Mouse (Mus musculus) limb, embryonic 12.5 days (tissue): ENCODE results near the gene Mettl21e. TPM values are rescaled to one million over a fixed set of nuclear protein-coding genes. Genes with fewer than 3 reads are reported as not detected.

Experiments
- ATAC-seq: fragments of 200-750 bp; cut with Nextera tagmentation; 2 replicates; pipeline ENCODE4 v1.8.0; 2017; ENCODE audit warnings: low read depth, moderate TSS enrichment; ENCODE audit not compliant: insufficient number of reproducible peaks, insufficient read depth, low FRiP score, low TSS enrichment
- H3K27ac ChIP-seq: fragments of 300-500 bp; sonication (generic); 2 replicates; pipeline ENCODE4 v1.5.1; 2016; ENCODE audit warnings: mild to moderate bottlenecking, moderate library complexity
- H3K27me3 ChIP-seq: fragments of 300-500 bp; sonication (generic); 2 replicates; pipeline ENCODE4 v1.6.1; 2016; ENCODE audit warnings: mild to moderate bottlenecking, moderate library complexity
- H3K36me3 ChIP-seq: fragments of 300-500 bp; sonication (generic); 2 replicates; pipeline ENCODE4 v1.6.1; 2016; ENCODE audit warnings: mild to moderate bottlenecking, moderate library complexity
- H3K4me1 ChIP-seq: fragments of 300-500 bp; sonication (generic); replicated peaks from 2 replicates; pipeline ENCODE4 v1.6.1; 2016
- H3K4me2 ChIP-seq: fragments of 300-500 bp; sonication (generic); 2 replicates; pipeline ENCODE4 v1.6.1; 2016; ENCODE audit warnings: mild to moderate bottlenecking, moderate library complexity
- H3K4me3 ChIP-seq: fragments of 300-500 bp; sonication (generic); replicated peaks from 2 replicates; pipeline ENCODE4 v1.5.1; 2016; ENCODE audit warnings: mild to moderate bottlenecking
- H3K9ac ChIP-seq: fragments of 300-500 bp; sonication (generic); replicated peaks from 2 replicates; pipeline ENCODE4 v1.6.1; 2016; ENCODE audit warnings: mild to moderate bottlenecking, moderate library complexity
- H3K9me3 ChIP-seq: fragments of 300-500 bp; sonication (generic); 2 replicates; pipeline ENCODE4 v1.6.1; 2016; ENCODE audit warnings: mild to moderate bottlenecking, moderate library complexity
- WGBS: fragments of 180-500 bp; shearing (Covaris S2); methylation state at CpG from one replicate; pipeline ENCODE4 v1.1.7; 2016; 5-methylcytosine and 5-hydroxymethylcytosine counted together
- polyA plus RNA-seq: library from polyadenylated mRNA; unstranded; fragments of >200 nt; fragmentation: Nextera tagmentation; extraction: Ambion mirVana; gene quantifications from 2 replicates; pipeline ENCODE4 v1.2.1, GENCODE M21; 2016

Mettl21e gene
- polyA plus RNA-seq, 1 experiment from 2014 or later: not detected

DNA sequence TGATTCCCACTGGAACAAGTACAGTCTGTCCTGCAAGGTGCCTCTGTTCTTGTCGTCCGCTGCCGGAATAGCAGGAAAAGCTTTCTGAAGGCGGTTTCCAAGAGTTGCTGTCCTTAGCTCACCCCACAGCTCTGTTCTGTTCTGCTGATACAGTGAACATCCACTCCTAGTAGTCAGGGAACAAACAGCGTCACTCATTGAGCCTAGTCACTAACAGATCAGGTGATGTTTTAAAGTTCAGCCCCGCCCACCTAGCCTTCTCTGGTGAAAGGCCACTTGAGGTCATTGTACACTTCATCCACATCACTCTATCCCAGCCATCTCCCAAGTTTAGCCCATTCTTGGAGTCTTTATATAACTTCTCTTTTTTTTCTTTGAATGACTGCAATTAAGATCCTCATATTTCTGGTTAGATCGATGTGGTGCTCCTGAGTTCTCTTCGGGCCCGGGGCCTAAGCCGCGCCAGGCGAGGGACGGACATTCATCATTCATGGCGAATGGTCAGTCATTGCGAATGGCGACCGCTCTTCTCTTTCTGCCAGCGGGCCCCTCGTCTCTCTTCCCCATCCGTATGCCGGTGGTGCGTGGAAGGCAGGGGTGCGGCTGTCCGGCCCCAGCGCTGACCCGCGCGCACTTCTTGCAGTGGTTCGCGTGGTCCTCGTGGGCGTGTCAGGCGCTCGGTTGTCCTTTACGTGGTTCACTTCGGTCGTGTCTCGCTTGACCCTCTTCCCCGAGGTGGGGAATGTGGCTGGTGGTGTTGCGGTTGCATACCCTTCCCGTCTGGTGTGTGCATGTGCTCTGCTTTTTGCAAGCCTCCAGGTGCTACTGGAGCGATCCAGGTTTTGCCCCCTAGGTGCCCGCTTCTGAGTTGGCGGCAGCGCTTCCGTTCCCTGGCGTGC, 20.2 kb downstream of the Mettl21e start:
- no peaks in the 10 kb centered on the region for H3K36me3 ChIP-seq
- H3K4me2 ChIP-seq: peak overlapping the region; percentile 85
- 0 out of 2 replicates have a peak, but pooled peaks have one; percentile 57 for ATAC-seq
- no peaks in the 10 kb centered on the region for H3K9me3 ChIP-seq
- H3K4me3 ChIP-seq: peak overlapping the region; percentile 49
- WGBS: 16% methylated on average over 47 of the region's 47 CpGs
- no peak overlapping the region for H3K27ac ChIP-seq
- peak overlapping the region; percentile 51 for H3K9ac ChIP-seq
- H3K4me1 ChIP-seq: peaks cover 3% of the 10 kb centered on the region; the same call in 1 of the 2 replicates
- peaks cover 15% of the 10 kb centered on the region for H3K27me3 ChIP-seq

DNA sequence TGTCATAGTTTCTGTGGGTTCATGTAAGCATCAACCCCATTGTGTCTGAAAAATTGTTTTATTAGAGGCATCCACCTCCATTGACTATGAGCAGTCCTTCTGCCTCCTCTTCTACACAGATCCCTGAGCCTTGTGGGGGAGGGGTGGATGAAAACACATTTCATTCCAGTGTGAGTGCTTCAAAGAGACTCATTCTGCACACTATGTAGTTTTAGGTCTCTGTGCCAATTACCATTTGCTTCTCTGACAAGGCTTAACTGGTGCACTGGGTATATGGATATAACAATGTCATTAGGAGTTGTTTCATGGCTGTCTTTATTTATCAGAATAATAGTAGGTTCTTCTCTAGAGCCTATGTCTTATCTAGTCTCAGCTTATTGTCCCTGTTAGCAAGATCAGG, 32.4 kb downstream of the Mettl21e start:
- no peaks in the 10 kb centered on the region for H3K4me1 ChIP-seq
- no peak for ATAC-seq
- H3K4me3 ChIP-seq: no peak overlapping the region
- H3K9me3 ChIP-seq: no peaks in the 10 kb centered on the region
- H3K27ac ChIP-seq: no peak overlapping the region
- H3K4me2 ChIP-seq: no peak overlapping the region
- peaks cover 8% of the 10 kb centered on the region for H3K36me3 ChIP-seq
- no peaks in the 10 kb centered on the region; the same call in 1 of the 2 replicates for H3K27me3 ChIP-seq
- no peak overlapping the region for H3K9ac ChIP-seq

DNA sequence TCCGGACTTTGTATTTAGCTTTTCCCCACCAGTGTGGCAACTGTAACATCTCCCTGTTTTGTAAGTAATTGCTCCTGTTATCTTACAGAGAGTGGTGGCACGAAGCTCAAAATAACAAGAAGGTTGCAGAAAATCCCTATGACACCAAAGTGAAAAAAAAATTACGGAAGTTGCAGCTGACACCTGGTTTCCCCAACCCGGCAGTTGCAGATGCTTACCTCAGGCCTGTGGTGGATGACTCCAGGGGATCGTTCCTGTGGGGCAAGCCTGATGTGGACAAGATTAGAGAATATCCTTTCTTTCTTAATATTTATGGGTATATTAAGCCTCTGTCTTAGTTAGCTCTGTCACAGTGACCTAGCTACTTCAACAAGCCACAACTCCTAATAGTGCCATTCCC, 40.7 kb downstream of the Mettl21e start:
- 90% methylated on average over 5 of the region's 5 CpGs for WGBS
- Histone ChIP-seq H3K4me3 (no peak overlapping the region), H3K4me2 (no peak overlapping the region), H3K27me3 (no peaks in the 10 kb centered on the region), H3K36me3 (peaks cover 77% of the 10 kb centered on the region), H3K9ac (no peak overlapping the region), H3K9me3 (no peaks in the 10 kb centered on the region), H3K27ac (no peak overlapping the region), H3K4me1 (no peaks in the 10 kb centered on the region)
- ATAC-seq: no peak

DNA sequence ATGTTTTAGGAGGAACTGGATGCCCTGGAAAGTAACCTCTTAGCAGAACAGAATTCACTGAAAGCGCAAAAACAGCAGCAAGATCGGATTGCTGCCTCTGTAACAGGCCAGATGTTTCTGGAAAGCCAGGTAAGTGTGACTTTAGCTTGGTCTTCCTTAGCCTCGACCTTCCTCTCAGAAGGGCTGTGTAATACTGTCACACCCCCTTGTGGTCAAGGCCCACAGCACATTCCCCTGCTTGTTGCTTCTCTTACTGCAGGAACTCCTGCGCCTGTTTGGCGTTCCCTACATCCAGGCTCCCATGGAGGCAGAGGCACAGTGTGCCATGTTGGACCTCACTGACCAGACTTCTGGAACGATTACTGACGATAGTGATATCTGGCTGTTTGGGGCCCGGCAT, 44.9 kb downstream of the Mettl21e start:
- Histone ChIP-seq H3K4me2 (no peak overlapping the region), H3K9ac (no peak overlapping the region), H3K4me3 (no peak overlapping the region), H3K36me3 (peaks cover 89% of the 10 kb centered on the region), H3K27ac (no peak overlapping the region), H3K27me3 (no peaks in the 10 kb centered on the region), H3K4me1 (no peaks in the 10 kb centered on the region), H3K9me3 (peaks cover 18% of the 10 kb centered on the region)
- WGBS: 83% methylated on average over 8 of the region's 8 CpGs
- ATAC-seq: no peak

DNA sequence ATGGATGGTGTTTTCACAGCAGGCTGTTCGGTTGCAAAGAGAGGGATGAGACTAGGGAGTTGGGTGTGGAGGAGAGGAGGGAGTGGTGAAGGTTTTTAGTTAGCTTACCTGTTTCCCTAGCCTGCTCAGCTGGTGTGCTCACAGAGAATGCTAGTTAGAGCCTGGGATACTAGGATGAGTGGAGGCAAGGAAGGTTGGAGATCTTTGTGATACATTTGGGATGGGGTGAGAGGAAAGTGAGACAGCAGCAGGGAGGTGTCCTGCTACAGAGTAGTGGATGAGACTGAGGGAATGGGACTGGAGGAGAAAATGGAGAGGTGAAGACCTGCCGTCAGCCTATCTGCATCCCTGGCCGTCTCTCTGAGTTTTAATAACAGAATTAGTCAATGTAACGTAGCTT, 46.1 kb downstream of the Mettl21e start:
- Histone ChIP-seq H3K4me2 (no peak overlapping the region), H3K27ac (no peak overlapping the region), H3K36me3 (peaks cover 88% of the 10 kb centered on the region), H3K9ac (no peak overlapping the region), H3K4me3 (no peak overlapping the region), H3K4me1 (no peaks in the 10 kb centered on the region), H3K27me3 (no peaks in the 10 kb centered on the region), H3K9me3 (peaks cover 18% of the 10 kb centered on the region)
- WGBS: 94% methylated on average over 4 of the region's 4 CpGs
- no peak for ATAC-seq

DNA sequence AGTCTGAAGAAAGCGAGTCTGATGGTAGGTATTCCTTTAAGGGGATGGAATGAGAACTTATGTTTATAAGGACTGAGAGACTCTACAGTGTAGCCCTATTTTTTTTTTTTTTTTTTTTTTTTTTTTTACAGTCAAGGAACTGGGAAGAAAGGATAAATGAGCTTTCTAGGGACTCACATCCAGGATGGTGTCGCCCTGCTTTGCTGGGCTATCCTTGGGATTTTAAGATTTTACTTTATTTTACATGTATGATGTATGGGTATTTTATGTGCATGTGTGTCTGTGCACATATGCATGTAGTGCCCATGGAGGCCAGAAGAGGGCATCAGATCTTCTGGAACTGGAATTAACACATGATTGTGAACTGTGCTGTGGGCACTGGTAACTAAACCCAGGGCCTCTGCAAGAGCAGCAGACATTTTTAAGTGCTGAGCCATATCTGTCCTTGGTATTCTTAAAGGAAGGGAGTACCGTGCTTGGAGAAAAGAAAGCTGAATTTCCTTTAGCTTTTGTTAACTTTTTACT, 50.8 kb downstream of the Mettl21e start:
- Histone ChIP-seq H3K27ac (no peak overlapping the region), H3K4me3 (no peak overlapping the region), H3K27me3 (no peaks in the 10 kb centered on the region), H3K9me3 (peaks cover 17% of the 10 kb centered on the region), H3K9ac (no peak overlapping the region), H3K36me3 (peaks cover 78% of the 10 kb centered on the region), H3K4me2 (no peak overlapping the region), H3K4me1 (no peaks in the 10 kb centered on the region)
- 95% methylated on average over 3 of the region's 3 CpGs for WGBS
- ATAC-seq: no peak

DNA sequence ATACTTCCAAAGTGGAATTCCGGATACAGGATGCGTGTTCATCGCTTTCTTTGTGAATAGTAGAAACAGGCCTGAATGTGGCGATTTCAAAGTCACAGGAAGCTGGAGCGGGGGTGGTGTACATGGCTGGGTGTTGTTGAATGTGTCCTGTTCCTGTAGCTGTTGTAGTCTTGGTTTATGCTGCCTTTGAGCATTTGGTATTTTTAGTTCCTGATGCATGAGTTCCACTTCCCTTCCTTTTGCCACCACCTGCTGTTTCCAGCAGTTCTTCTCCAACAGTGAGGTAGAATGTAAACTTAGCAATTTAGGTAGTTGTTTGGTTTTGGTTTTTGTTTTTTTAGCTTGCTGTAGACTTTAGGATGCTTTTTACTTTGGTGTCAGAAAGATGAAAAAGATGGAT, 56.4 kb downstream of the Mettl21e start:
- Histone ChIP-seq H3K36me3 (peaks cover 79% of the 10 kb centered on the region), H3K4me1 (no peaks in the 10 kb centered on the region), H3K4me2 (no peak overlapping the region), H3K9me3 (no peaks in the 10 kb centered on the region), H3K27ac (no peak overlapping the region), H3K9ac (no peak overlapping the region), H3K27me3 (no peaks in the 10 kb centered on the region), H3K4me3 (no peak overlapping the region)
- no peak for ATAC-seq
- 93% methylated on average over 5 of the region's 5 CpGs for WGBS

DNA sequence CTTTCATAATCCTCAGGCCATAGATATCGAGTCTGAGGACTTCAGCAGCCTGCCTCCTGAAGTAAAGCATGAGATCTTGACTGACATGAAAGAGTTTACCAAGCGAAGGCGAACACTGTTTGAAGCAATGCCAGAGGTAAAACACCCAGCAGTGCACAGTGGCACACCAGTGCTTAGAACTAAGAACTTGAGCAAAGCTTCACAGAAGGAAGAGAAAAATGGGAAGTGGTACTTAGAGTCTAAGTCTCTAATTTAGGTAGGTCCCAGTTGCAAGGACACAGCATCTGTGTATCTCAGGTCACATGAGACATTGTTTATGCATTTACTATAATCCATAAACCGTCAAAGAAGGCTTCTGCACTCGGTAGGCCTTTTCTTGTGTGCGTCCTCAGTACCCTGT, 56.9 kb downstream of the Mettl21e start:
- peaks cover 73% of the 10 kb centered on the region for H3K36me3 ChIP-seq
- H3K27me3 ChIP-seq: no peaks in the 10 kb centered on the region
- no peak overlapping the region for H3K4me2 ChIP-seq
- no peaks in the 10 kb centered on the region for H3K4me1 ChIP-seq
- WGBS: 89% methylated on average over 6 of the region's 6 CpGs
- no peak overlapping the region for H3K4me3 ChIP-seq
- no peak for ATAC-seq
- H3K9ac ChIP-seq: no peak overlapping the region
- H3K27ac ChIP-seq: no peak overlapping the region
- no peaks in the 10 kb centered on the region for H3K9me3 ChIP-seq

DNA sequence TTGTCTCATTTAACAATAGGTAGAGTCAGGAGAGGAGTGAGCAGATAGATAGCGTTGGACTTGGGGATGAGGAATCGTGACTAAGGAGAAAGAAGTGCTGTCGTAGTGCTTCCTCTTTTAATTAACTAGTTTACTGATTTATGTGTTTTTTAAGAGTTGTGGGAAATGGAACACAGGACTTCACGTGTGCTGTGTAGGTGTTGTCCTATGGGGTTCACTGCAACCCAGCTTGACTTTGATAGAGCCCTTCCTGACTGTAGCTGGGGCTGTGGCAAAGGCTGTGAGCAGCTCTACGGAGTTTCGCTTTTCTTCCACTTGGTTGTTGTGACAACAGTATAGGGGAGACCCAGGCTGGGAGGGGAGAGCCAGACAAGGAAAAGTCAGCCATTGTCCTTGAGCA, 60.4 kb downstream of the Mettl21e start:
- Histone ChIP-seq H3K4me2 (no peak overlapping the region), H3K27me3 (no peaks in the 10 kb centered on the region), H3K9me3 (no peaks in the 10 kb centered on the region), H3K27ac (no peak overlapping the region), H3K4me3 (no peak overlapping the region), H3K9ac (no peak overlapping the region), H3K4me1 (no peaks in the 10 kb centered on the region), H3K36me3 (peaks cover 54% of the 10 kb centered on the region)
- ATAC-seq: no peak
- WGBS: 85% methylated on average over 6 of the region's 6 CpGs

DNA sequence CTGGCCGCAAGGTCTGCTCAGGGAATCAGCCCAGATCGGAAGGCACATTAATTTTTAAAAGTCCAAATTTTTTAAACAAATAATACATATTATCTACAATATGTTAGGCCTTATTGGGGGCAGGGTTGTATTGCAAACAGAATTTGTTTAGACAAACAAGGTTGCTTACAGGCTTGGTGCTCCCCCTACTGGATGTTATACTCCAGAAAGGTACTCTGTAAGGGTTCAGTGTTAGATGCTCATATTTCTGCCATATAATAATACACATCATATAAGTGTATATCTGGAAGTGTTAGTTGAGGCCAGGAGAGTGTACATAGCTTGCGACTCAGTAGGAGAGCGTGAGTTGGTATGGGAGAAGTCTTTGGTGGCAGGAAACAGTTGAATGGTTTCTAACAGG, 63.5 kb downstream of the Mettl21e start:
- 96% methylated on average over 4 of the region's 4 CpGs for WGBS
- H3K9me3 ChIP-seq: no peaks in the 10 kb centered on the region
- ATAC-seq: no peak
- no peaks in the 10 kb centered on the region for H3K27me3 ChIP-seq
- H3K4me3 ChIP-seq: no peak overlapping the region
- H3K4me1 ChIP-seq: no peaks in the 10 kb centered on the region
- peaks cover 31% of the 10 kb centered on the region for H3K36me3 ChIP-seq
- H3K4me2 ChIP-seq: no peak overlapping the region
- H3K27ac ChIP-seq: no peak overlapping the region
- H3K9ac ChIP-seq: no peak overlapping the region
